8 mouse cellular contexts compared by ENCODE assay signal in genomic region chr5:136171363-136172341, GRCm38 (mm10). TPM values are rescaled to one million over a fixed set of nuclear protein-coding genes. Genes with fewer than 3 reads are reported as not detected.
A peak's percentile ranks its signal among the peaks of the same experiment; 100 is the strongest.
DNase-seq lines count a peak whose midpoint lies in the region; ATAC-seq lines count a peak whose summit lies in the region.

No protein-coding gene starts in this region.

- no peak overlapping the region for H3K27ac ChIP-seq in heart, embryonic 11.5 days (ENCODE audit: low read depth, low read length)
- peak overlapping the region; percentile 75 for H3K27ac ChIP-seq in embryonic facial prominence, embryonic 13.5 days
- H3K27ac ChIP-seq in macrophage: peak overlapping the region; percentile 96
- peak overlapping the region; percentile 70 for H3K27ac ChIP-seq in stomach, embryonic 16.5 days (ENCODE audit: low read length)

- no peak for ATAC-seq in heart, embryonic 11.5 days (replicated peaks; ENCODE audit: insufficient number of reproducible peaks, low FRiP score, low TSS enrichment)
- no peak for ATAC-seq in embryonic facial prominence, embryonic 13.5 days (ENCODE audit: insufficient number of reproducible peaks, insufficient read depth, low FRiP score, low TSS enrichment, low read depth)
- no peak for ATAC-seq in stomach, embryonic 16.5 days (ENCODE audit: insufficient read depth, low FRiP score)

- H3K4me3 ChIP-seq in heart, embryonic 11.5 days (ENCODE audit: low read depth, low read length): peak overlapping the region; percentile 52
- peak overlapping the region; percentile 62 for H3K4me3 ChIP-seq in embryonic facial prominence, embryonic 13.5 days
- H3K4me3 ChIP-seq in macrophage (ENCODE audit: inconsistent target): peak overlapping the region; percentile 68
- peak overlapping the region; percentile 66 for H3K4me3 ChIP-seq in stomach, embryonic 16.5 days (replicated peaks; ENCODE audit: low read length)

- H3K79me2 ChIP-seq in macrophage (ENCODE audit: inconsistent target): peaks cover 32% of the 10 kb centered on the region; the same call in 1 of the 2 replicates

- no peak for DNase-seq in heart, adult 8-10 months (ENCODE audit: low spot score)
- peak; percentile 70 for DNase-seq in CD4-positive, CD25-positive, alpha-beta regulatory T cell, adult 2 months (ENCODE audit: low read depth, low spot score)
- peak; percentile 15 for DNase-seq in kidney, adult 9 months
- DNase-seq in cerebellum, adult 8-10 months: no peak

- peak overlapping the region; percentile 96 for H3K4me2 ChIP-seq in heart, embryonic 11.5 days
- peak overlapping the region; percentile 92 for H3K4me2 ChIP-seq in embryonic facial prominence, embryonic 13.5 days
- peak overlapping the region; percentile 98 for H3K4me2 ChIP-seq in stomach, embryonic 16.5 days (ENCODE audit: low read depth, low read length)

- 0 out of 2 replicates have a peak, but pooled peaks cover 3% of the 10 kb centered on the region for H3K36me3 ChIP-seq in heart, embryonic 11.5 days (ENCODE audit: control insufficient read depth, insufficient read depth, low read length)
- peaks cover 12% of the 10 kb centered on the region for H3K36me3 ChIP-seq in embryonic facial prominence, embryonic 13.5 days
- H3K36me3 ChIP-seq in macrophage (ENCODE audit: inconsistent target): peaks cover 16% of the 10 kb centered on the region; the same call in 1 of the 2 replicates
- no peaks in the 10 kb centered on the region for H3K36me3 ChIP-seq in stomach, embryonic 16.5 days (ENCODE audit: control insufficient read depth, insufficient read depth, low read length)

- no peaks in the 10 kb centered on the region for H3K9me3 ChIP-seq in heart, embryonic 11.5 days (replicated peaks; ENCODE audit: control insufficient read depth, low read length)
- H3K9me3 ChIP-seq in embryonic facial prominence, embryonic 13.5 days: no peaks in the 10 kb centered on the region
- H3K9me3 ChIP-seq in stomach, embryonic 16.5 days (replicated peaks; ENCODE audit: control insufficient read depth, low read length): no peaks in the 10 kb centered on the region

- no peak overlapping the region for H3K9ac ChIP-seq in heart, embryonic 11.5 days (ENCODE audit: low read depth, low read length)
- peak overlapping the region; percentile 81 for H3K9ac ChIP-seq in embryonic facial prominence, embryonic 13.5 days
- H3K9ac ChIP-seq in stomach, embryonic 16.5 days (ENCODE audit: low read length): peak overlapping the region; percentile 76

- peaks cover 9% of the 10 kb centered on the region for H3K4me1 ChIP-seq in heart, embryonic 11.5 days (ENCODE audit: control insufficient read depth, insufficient read depth, low read length)
- peaks cover 24% of the 10 kb centered on the region for H3K4me1 ChIP-seq in embryonic facial prominence, embryonic 13.5 days
- peaks cover 12% of the 10 kb centered on the region for H3K4me1 ChIP-seq in stomach, embryonic 16.5 days (ENCODE audit: control insufficient read depth, insufficient read depth, low read length)

- WGBS in heart, embryonic 11.5 days (ENCODE audit: insufficient replicate concordance): 35% methylated on average over 17 of the region's 17 CpGs
- WGBS in embryonic facial prominence, embryonic 13.5 days: 30% methylated on average over 17 of the region's 17 CpGs
- WGBS in macrophage (ENCODE audit: missing documents): 14% methylated on average over 17 of the region's 17 CpGs
- WGBS in stomach, embryonic 16.5 days: 26% methylated on average over 17 of the region's 17 CpGs

- no peaks in the 10 kb centered on the region; the same call in 1 of the 2 replicates for H3K27me3 ChIP-seq in heart, embryonic 11.5 days (ENCODE audit: control insufficient read depth, insufficient read depth, low read length)
- no peaks in the 10 kb centered on the region for H3K27me3 ChIP-seq in embryonic facial prominence, embryonic 13.5 days
- no peaks in the 10 kb centered on the region for H3K27me3 ChIP-seq in stomach, embryonic 16.5 days (ENCODE audit: control insufficient read depth, insufficient read depth, low read length)

RNA-seq across cellular contexts. Expression of gene Orai2, which starts 1.1 kb away (rescaled TPM):
- 2.5 and 2.7 TPM in 2 replicates for polyA plus RNA-seq in heart, embryonic 11.5 days (2014; fragmentation: Nextera tagmentation; extraction: Ambion mirVana)
- 1 to 10 TPM in 1 of 4 experiments, under 1 TPM in 3; 0.31 to 1.3 (median 0.67) TPM for total RNA-seq in heart, adult 8-10 months (2022)
- 13.3 and 17.7 TPM in 2 replicates for polyA plus RNA-seq in embryonic facial prominence, embryonic 13.5 days (2015; fragmentation: Nextera tagmentation; extraction: Ambion mirVana)
- total RNA-seq in macrophage (2018; cell fraction: chromatin; rRNA removed): 1,000 to 10,000 TPM in 4 of 26 experiments, 100 to 1,000 TPM in 14, 10 to 100 TPM in 8; 34.7 to 1,259 (median 261) TPM
- total RNA-seq in macrophage (2018; cell fraction: cytosol; rRNA removed): 100 to 1,000 TPM in 2 of 26 experiments, 10 to 100 TPM in 24; 13.7 to 103 (median 22.1) TPM
- total RNA-seq in macrophage (2018; cell fraction: nucleus; rRNA removed): 100 to 1,000 TPM in 18 of 26 experiments, 10 to 100 TPM in 8; 26.9 to 743 (median 214) TPM
- polyA plus RNA-seq in macrophage (2018): 7.1 to 19.8 TPM (median 13.8 TPM) in 3 replicates
- polyA plus RNA-seq in stomach, embryonic 16.5 days (2015; fragmentation: Nextera tagmentation; extraction: Ambion mirVana): 8.4 and 8.6 TPM in 2 replicates

RNA-seq across cellular contexts. Expression of gene Prkrip1, which starts 27.1 kb away (rescaled TPM):
- polyA plus RNA-seq in heart, embryonic 11.5 days (2014; fragmentation: Nextera tagmentation; extraction: Ambion mirVana): 50.3 and 52.6 TPM in 2 replicates
- total RNA-seq in heart, adult 8-10 months (2022): 10 to 100 TPM; 14.8 to 21.1 (median 19.0) TPM
- polyA plus RNA-seq in embryonic facial prominence, embryonic 13.5 days (2015; fragmentation: Nextera tagmentation; extraction: Ambion mirVana): 53.0 and 57.5 TPM in 2 replicates
- total RNA-seq in macrophage (2018; cell fraction: chromatin; rRNA removed): 10 to 100 TPM; 17.4 to 43.3 (median 26.6) TPM
- total RNA-seq in macrophage (2018; cell fraction: cytosol; rRNA removed): 10 to 100 TPM; 11.5 to 41.4 (median 26.0) TPM
- 10 to 100 TPM; 10.2 to 32.9 (median 18.7) TPM for total RNA-seq in macrophage (2018; cell fraction: nucleus; rRNA removed)
- polyA plus RNA-seq in macrophage (2018): 12.4 to 58.1 TPM (median 23.3 TPM) in 3 replicates
- 44.5 and 45.3 TPM in 2 replicates for polyA plus RNA-seq in stomach, embryonic 16.5 days (2015; fragmentation: Nextera tagmentation; extraction: Ambion mirVana)

RNA-seq across cellular contexts. Expression of gene Alkbh4, which starts 35.7 kb away (rescaled TPM):
- polyA plus RNA-seq in heart, embryonic 11.5 days (2014; fragmentation: Nextera tagmentation; extraction: Ambion mirVana): 15.8 and 16.7 TPM in 2 replicates
- total RNA-seq in heart, adult 8-10 months (2022): 1 to 10 TPM; 4.0 to 5.4 (median 4.6) TPM
- polyA plus RNA-seq in embryonic facial prominence, embryonic 13.5 days (2015; fragmentation: Nextera tagmentation; extraction: Ambion mirVana): 26.1 and 27.1 TPM in 2 replicates
- total RNA-seq in macrophage (2018; cell fraction: chromatin; rRNA removed): 10 to 100 TPM in 6 of 26 experiments, 1 to 10 TPM in 19, under 1 TPM in 1; 0.82 to 14.3 (median 5.4) TPM
- total RNA-seq in macrophage (2018; cell fraction: cytosol; rRNA removed): 10 to 100 TPM in 5 of 26 experiments, 1 to 10 TPM in 21; 2.0 to 12.4 (median 8.2) TPM
- 10 to 100 TPM in 9 of 26 experiments, 1 to 10 TPM in 17; 1.6 to 16.2 (median 7.5) TPM for total RNA-seq in macrophage (2018; cell fraction: nucleus; rRNA removed)
- polyA plus RNA-seq in macrophage (2018): 3.8 to 8.1 TPM (median 7.9 TPM) in 3 replicates
- 15.5 and 18.0 TPM in 2 replicates for polyA plus RNA-seq in stomach, embryonic 16.5 days (2015; fragmentation: Nextera tagmentation; extraction: Ambion mirVana)

RNA-seq across cellular contexts. Expression of gene Lrwd1, which starts 35.8 kb away (rescaled TPM):
- 21.7 and 22.6 TPM in 2 replicates for polyA plus RNA-seq in heart, embryonic 11.5 days (2014; fragmentation: Nextera tagmentation; extraction: Ambion mirVana)
- total RNA-seq in heart, adult 8-10 months (2022): 1 to 10 TPM; 5.4 to 6.9 (median 6.0) TPM
- polyA plus RNA-seq in embryonic facial prominence, embryonic 13.5 days (2015; fragmentation: Nextera tagmentation; extraction: Ambion mirVana): 41.7 and 42.1 TPM in 2 replicates
- total RNA-seq in macrophage (2018; cell fraction: chromatin; rRNA removed): 10 to 100 TPM in 23 of 26 experiments, 1 to 10 TPM in 3; 7.4 to 46.2 (median 24.5) TPM
- total RNA-seq in macrophage (2018; cell fraction: cytosol; rRNA removed): 10 to 100 TPM in 4 of 26 experiments, 1 to 10 TPM in 22; 4.8 to 11.6 (median 8.1) TPM
- total RNA-seq in macrophage (2018; cell fraction: nucleus; rRNA removed): 10 to 100 TPM in 15 of 26 experiments, 1 to 10 TPM in 11; 6.6 to 29.7 (median 12.1) TPM
- polyA plus RNA-seq in macrophage (2018): 6.0 to 13.5 TPM (median 9.4 TPM) in 3 replicates
- polyA plus RNA-seq in stomach, embryonic 16.5 days (2015; fragmentation: Nextera tagmentation; extraction: Ambion mirVana): 25.0 and 26.3 TPM in 2 replicates

RNA-seq across cellular contexts. Expression of gene Polr2j, which starts 55.2 kb away (rescaled TPM):
- polyA plus RNA-seq in heart, embryonic 11.5 days (2014; fragmentation: Nextera tagmentation; extraction: Ambion mirVana): 164 and 178 TPM in 2 replicates
- 10 to 100 TPM; 73.1 to 88.1 (median 78.9) TPM for total RNA-seq in heart, adult 8-10 months (2022)
- polyA plus RNA-seq in embryonic facial prominence, embryonic 13.5 days (2015; fragmentation: Nextera tagmentation; extraction: Ambion mirVana): 218 and 243 TPM in 2 replicates
- 10 to 100 TPM in 5 of 26 experiments, 1 to 10 TPM in 21; 2.0 to 13.9 (median 6.0) TPM for total RNA-seq in macrophage (2018; cell fraction: chromatin; rRNA removed)
- total RNA-seq in macrophage (2018; cell fraction: cytosol; rRNA removed): 10 to 100 TPM; 39.3 to 85.6 (median 60.6) TPM
- 10 to 100 TPM in 17 of 26 experiments, 1 to 10 TPM in 9; 6.1 to 23.0 (median 13.5) TPM for total RNA-seq in macrophage (2018; cell fraction: nucleus; rRNA removed)
- polyA plus RNA-seq in macrophage (2018): 75.0 to 118 TPM (median 101 TPM) in 3 replicates
- polyA plus RNA-seq in stomach, embryonic 16.5 days (2015; fragmentation: Nextera tagmentation; extraction: Ambion mirVana): 198 and 202 TPM in 2 replicates

Comparison
In these comparisons a context has a peak if more than half of its experiments do, and no peak if none do; other contexts are left out.
1. DNase-seq: peak in CD4-positive, CD25-positive, alpha-beta regulatory T cell, adult 2 months (single experiment) and kidney, adult 9 months (single experiment); none in heart, adult 8-10 months (single experiment) and cerebellum, adult 8-10 months (single experiment).
2. Peak in every context shown above with its lines, with median percentiles within 50 percentile points of each other: H3K4me2 ChIP-seq and H3K4me3 ChIP-seq.